Mouse (Mus musculus) spleen, postnatal 10 days (tissue): ENCODE measurements around the gene Bnip2.

Experiments used
- DNase-seq, 2 experiments: peaks; one replicate each; pipeline ENCODE4 v3.0.0; 2021 to 2022; ENCODE audit warnings: low spot score in 2 of 2

Bnip2 gene

DNA sequence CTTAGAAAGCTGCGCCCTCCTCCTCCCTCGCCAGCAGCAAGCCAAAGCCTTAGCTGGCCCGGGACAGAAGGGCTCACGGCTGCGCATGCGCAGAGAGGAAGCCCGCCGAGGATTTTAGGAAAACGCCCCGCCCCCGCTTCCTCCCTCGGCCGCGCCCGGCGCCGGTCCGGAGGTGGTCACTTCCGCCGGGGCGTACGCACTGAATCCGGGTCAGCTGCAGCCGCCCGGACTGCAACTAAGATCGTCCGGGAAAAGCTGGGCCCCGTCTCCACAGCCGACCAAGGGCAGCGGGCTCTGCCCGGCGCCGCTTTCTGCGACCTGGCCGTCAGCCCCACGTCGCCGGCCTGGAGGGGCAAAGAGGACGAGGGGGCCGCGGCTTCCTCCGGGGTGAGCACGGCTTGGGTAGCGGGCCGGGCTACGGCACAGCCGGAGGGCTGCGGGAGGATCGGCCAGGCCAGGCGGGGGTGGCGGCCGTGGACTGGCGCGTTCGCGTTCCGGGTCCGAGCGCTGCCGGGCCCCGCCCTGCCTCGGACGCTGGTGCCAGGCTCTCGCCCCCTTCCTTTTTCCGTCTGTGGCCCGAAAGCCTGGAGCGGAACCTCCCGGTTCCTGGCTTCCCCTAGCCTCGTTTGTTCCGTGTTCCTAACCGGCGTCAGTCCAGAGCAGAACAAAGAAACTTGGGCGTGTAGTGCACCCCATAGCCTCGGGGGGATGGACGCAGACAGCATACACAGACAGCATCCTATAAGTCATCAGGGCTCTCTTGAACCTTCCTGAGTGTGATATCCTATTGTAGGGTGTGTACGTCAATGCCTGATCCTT is at the start of gene Bnip2:
Bnip2 (plus strand) TSS at position 164 of the 819 bp plus-strand sequence.
- peak; percentile 90 to 95 for DNase-seq

DNA sequence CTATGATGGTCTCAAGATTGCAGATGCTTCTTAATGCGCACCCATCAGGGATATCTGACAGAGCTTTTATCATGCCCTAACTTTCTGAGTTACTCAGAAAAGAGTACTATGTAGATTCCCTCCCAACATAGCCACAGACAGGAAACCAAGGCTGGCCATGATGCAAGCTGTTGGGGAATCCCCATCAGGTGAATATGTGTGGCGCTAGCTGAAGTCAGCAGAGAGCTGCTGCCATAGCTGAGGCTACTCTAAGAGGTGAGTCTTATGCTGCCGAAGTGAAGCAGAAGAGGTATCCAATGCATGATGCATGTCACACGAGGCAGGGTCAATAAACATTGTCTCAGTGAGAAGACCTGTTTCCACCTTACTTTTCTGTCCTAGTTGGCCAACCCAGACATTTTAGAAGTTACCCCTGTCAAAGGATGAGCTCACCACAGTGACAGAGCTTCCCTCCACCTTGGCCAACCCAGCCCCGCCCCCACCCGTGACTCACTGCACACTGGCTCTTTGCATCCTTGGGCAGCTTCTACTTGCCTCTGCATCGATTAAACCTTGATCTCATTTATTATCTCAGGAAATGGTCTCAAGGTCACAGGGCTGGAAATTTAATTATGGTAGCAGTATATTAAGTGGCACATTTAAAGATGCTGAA is 48.3 kb upstream of the Bnip2 start:
- no peak for DNase-seq

DNA sequence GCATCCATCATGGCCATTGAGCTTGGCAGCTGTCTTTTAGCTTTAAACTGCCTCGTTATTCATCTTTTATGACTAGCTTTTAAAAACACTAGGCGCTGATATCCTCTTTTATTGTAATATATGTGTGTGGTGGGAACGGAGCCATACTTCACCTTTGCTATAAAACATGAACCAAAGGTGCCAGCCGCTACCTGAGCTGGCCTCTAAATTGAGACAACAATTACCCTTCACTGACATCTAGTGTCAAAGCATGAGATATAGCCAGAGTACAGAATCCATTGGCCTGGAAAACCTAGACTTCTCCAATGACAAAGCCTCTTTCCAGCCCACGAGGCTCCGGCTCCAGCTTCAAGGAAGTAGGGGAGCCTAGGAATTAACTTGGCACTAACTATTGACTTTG is 47.7 kb upstream of the Bnip2 start:
- no peak for DNase-seq

DNA sequence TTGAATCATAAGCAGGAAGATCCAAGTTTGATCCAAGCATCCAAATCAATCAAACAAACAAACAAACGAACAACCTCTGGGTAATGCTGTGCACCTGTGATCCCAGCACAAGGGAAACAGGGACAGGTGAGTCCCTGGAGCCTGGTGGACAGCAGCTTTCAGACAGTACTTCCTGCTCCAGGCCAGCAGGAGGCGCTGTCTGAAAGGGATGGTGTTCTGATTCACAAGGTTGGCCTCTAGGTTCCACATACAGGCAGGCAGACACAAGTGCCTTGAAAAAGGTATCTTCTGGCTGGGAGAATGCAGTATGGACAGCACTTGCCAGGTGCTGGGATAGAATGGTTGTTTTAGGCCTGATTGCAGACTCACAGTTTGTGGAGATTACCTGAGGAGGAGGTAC is 40.3 kb upstream of the Bnip2 start:
- peak; percentile 32 to 75 for DNase-seq

DNA sequence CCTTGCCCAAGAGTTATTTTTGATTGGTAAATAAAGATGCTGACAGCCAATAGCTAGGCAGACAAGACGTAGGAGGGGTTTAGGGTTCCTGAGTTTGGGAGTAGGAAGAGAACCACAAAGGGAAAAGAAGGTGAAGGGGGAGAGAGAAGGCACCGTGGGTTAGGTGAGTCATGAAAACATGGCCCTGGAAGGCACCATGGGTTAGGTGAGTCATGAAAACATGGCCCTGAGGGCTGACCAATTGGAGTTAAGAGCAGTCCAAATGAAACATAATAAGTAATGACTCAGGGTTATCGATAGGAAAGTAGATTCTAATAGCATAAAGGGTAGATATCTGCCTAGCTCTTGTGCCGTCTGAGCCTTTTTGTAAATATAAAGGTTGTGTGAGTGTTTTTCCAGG is 39.6 kb upstream of the Bnip2 start:
- DNase-seq = no peak

DNA sequence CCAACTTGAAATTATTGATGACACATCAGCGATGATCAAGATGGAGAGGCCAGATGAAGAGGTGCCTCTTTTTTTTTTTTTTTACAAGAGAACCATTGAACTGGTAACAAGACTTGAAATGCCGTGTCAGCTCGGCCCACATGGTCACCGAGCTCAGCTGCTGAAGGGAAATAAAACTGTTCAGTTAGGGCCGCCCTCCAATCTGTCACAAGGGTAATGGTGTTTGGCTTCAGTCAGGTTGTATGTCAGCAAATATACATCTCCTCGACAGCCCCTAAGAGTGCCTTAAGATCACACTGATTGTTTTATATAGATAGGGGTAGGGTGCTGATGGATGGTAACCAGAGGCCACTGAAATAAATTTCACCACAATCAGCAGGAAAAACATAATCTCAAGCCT is 28.3 kb upstream of the Bnip2 start:
- DNase-seq = no peak

DNA sequence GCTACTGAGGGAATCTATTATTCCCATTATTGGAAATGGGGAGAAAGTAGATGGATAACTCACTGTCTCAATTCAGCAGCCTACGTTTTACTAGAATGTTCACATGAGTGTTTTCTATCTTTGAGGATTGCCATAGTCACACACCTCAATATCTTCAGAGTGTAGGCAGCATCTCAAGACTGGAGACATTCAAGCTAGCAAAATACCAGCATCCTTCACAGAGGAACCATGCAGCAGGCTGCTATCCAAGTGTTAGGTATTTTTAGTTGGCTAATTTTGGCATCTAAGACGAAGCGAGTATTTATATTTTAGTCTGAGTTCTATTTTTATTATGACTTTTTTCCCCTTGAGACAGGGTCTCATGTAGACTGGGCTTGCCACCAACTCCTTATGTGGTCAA is 24.9 kb upstream of the Bnip2 start:
- DNase-seq = no peak

DNA sequence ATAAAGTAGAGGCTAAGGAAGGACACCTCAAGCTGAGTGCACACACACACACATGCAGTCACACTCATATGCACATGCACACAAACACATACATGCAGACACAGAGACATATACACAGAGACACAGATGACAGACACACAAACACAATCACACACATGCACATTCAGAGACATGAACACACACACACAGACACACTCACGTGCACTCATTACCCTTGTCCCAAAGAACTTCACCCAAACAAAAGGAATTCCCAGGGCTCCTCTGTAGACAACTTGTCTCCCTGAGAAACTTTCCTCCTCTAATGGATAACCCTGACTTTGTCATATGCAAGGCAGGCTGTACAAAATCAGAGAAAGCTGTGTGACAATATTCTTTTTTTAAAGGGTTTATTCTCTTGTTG is 3.7 kb upstream of the Bnip2 start:
- DNase-seq = no peak

DNA sequence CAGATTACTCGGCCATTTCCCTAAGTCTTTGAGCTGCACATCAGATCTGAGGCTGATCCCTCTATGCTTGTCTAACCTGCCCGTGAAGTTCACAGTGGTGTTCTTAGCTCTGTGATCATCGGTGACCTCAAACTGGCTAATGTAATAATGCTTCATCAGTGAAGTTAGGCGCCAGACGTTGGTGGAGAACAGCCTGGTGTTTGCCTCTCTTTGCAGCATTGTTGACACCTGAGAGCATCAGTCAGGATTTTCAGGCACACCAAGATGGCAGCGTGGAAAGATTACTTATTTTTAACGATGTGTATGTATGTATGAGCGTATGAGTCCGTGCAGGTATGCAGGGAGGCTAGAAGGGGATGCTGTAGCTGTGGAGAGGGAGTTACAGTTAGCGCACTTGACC is 3.2 kb upstream of the Bnip2 start:
- DNase-seq = no peak

DNA sequence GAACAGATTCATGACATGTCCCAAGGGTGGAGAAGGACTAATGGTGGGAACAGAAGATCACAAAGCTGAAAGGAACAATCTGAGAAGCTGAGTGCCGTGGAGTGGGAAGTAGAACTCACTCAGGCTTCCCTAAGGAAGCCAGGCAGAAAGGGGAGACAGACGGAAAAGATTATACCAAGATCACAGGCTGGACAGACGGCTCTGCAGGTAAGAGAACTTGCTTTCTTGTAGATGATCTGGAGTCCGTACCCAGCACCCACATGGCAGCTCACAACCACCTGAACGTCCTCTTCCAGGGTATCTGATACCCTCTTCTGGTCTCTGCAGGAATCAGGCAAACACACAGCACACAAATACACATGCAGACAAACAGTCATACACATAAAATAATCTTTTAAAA is 2.7 kb upstream of the Bnip2 start:
- DNase-seq = no peak

DNA sequence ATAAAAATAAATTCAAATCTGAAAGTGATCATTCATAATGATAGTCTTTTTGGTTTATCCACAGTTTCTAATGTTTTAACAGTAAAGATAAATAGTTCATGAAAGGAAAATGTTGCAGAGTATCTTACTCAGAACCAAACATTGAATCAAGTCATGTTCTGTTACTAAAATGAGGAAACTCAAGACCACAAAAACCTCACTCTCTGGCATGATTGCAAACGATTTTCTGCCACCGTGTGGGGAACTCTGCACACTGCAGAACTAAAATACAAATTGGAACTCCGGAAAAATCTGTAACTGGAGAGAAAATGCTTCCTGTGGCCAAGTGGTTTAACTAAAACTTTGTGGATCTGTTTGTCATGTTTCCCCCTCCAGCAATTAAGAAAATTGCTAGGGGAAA is 1.7 kb upstream of the Bnip2 start:
- peak; percentile 20 to 66 for DNase-seq

DNA sequence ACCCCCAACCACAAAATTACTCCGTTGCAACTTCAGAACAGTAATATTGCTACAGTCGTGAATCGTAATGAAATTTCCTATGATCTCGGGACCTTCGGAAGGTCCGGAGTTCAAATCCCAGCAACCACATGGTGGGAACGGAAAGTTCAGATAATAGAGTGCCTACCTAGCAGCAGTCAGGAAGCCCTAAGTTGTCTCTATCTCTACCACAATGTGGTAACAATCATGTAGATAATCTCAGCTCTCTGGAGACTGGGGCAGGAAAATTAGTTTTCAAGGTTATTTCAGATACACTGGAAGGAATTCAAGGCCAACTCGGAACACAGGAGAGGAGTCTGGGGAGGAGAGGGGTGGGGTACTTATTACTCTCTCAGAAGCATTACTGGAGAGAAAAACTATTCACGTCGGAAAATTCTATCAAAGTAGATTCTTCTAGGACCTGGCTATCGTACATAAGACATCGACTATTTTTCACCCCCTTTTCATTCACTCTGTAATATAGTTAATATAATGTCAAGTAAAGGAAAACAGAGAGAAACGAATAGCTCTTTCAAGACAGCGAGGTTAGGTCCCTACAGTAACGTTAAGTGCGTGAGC is 462 bp upstream of the Bnip2 start:
- DNase-seq = no peak

DNA sequence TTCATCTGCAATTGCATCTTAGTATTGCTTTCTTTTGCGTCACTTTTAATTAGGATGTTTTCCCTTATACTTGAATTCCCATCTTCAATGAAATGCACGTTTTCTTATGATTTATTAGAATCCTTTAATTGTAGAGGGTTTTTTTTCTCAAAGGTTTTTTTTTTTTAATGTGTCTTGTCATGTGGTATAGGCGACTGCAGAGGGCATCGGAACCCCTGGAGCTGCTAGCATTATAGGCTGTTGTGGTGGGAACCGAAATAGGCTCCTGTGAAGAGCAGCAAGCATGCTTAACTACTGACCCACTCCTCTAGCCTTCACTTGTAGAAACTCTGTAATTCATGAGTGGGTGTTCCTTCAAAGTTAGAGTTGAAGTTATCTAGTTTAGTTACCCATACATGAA is 1.1 kb downstream of the Bnip2 start:
- DNase-seq = peak in 1 of 2 experiments; percentile 24

DNA sequence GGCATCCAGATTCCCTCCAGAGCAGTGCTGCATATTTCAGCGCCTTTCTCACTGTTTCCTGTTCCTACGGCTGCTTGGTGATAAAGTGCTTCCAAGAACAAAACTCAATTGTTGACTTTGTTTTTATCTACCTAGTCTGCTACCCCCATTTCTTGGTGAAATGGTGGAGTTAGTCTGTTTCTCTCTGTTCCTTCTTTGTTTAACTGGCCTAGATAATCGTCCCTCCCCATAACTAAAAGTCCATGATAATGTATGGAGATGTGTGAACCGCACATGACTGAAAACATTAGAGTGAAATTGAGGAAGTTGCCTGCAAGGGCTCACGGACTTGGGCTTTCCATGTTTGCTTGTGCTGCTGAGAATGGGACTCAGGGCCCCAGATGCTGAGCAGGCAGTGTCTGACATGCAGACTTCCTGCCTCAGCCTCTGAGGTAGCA is 3.6 kb downstream of the Bnip2 start:
- peak in 1 of 2 experiments; percentile 18 for DNase-seq

DNA sequence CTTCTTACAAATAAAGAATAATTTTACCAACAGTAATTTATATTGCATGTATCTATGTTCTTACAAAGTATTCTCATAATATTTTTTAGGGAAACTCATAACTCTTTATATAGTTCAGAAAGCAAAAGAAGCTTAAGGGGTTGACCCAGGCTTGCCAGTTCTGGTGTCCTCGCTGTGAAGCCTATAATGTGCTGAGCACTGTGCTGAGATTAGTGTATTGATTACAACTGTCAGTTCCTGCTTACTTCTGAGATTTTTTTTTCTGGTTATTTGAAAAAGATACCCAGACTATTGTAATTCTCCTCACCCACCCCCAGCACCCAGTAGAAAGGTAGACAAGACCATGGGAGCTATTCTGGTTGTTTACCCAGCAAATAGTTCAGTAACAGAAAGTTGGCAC is 4.2 kb downstream of the Bnip2 start:
- DNase-seq = no peak

DNA sequence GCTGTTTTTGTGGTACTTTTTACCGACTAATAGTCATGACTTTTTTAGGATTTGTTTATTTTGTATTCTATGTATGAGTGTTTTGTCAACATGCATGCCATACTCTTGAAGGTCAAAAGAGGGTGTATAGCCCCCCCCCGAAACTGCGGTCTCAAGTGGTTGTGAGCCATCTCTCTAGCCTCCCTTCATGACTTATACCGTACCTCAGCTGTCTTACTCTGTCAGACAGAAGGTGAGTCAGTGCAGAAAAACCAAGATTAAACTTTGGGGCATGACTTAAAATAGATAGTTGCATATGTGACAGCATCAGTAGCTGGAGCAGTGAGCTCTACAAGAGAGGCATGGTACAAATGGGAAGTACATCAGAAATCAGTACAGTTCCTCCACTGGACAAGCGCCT is 5.3 kb downstream of the Bnip2 start:
- no peak for DNase-seq

DNA sequence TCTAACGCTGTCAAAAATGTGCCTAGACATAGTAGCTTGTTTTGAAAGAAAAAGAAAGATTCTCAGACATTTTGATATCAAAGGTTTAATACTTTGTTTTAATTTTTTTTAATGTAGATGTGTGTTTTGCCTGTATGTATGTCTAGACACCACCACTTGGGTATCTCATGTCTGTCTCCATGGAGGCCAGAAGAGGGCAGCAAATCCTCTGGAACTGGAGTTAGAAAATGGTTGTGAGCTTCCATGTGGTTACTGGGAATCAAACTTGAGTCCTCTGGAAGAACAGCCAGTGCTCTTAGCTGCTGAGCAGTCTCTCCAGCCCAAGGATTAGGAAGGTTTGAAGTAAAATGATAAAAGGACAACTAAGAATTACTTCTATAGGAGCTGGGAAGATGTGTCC is 10.1 kb downstream of the Bnip2 start:
- DNase-seq = no peak

DNA sequence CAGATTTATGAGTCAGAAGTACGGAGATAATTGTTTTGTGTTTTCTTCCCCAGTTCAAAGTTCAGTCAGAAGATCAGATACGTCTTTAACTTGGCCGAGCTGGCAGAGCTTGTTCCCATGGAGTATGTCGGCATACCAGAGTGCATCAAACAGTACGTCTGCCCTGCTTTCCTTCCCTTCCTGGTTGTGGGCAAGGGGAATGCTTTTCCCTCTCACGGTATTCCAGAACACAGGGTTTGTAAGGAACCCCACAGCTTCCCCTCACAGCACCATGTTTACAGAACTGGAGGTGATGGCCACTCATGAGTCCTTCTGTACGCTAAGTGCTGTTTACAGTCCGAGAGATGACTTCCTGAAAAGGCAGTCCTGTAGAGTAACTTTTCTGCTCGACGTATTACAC is 14.2 kb downstream of the Bnip2 start:
- no peak for DNase-seq

DNA sequence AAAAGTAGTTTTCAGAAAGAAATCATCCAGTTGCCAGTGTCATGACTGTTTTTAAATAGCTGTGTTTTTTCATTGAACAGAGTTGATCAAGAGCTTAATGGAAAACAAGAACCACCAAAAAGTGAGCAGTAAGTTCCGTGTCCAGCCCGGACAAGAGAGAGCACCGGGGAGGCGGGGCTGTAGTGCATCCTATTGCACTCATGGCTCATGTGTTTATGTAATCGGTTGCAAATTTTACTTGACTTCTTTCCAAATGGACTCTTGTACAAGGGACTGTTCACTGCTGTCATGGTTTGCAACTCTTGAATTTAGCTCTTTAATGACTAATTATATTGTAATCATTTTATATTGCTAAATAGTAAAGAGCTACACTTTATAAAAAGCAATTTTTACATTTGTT is 17.7 kb downstream of the Bnip2 start:
- no peak for DNase-seq

DNA sequence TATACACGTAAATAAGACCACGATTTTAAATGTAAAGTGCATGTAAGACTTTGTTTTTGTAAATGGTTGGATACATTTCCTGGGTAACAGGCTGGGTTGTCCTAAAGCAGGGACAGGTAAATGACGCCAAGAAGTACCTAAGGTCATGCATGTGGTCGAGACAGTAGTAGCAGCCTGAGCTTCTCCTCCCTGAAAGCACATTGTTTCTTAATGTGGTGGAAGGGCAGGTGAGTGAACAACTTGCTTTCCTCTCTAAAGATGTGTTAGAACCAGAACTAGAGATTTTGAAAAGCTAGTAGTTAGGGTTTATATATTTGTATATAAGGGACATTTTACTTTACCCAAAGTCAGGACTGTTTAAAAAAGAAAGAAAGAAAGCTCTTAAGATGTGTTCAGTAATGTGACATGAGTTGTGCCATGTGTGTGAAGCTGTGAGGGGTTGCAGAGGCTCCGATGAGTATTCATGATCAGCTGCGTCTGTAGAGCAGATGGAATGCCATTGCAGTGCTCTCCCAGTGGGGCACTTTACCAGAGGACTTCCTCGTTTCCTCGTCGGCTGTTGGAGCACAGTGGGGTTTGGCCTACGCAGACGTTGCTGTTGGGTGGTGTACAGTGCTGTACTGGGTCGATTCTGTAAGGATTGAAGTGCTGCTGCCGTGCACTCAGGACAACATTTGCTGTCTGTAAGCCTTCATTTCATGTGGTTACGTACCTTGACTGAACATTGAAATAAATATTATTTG is 18.4 kb downstream of the Bnip2 start:
- no peak for DNase-seq

DNA sequence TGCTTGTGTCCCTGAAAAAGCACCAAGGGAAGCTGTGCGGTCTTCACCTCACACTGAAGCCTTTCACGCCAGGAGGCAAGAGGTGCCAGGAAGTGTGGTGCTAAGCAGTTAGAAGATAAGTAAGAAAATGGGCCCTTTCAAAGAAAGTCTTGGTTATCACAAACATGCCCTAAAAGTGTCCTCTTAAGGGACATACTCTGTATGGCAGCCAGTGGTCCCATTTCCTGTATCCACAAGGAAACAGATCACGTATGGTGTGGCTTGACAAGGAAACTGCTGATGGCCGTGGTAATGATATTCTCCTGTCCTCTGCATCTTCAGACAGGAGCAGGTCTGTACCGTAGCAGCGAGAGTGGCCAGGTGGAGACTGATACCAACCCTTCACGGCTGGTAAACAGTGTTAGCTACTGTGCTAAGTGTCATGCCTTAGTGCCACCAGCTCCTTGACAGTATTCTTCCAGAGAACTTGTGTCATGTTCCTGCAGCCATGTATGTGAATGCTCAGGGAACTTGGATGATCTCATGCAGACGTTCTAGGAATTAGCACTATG is 20.6 kb downstream of the Bnip2 start:
- no peak for DNase-seq
